Mouse (Mus musculus): ENCODE data around the gene Vmn1r175.
"Not testable (repeated sequence)": the region's sequence is repeated elsewhere in the genome, so short reads cannot be mapped to it uniquely, and the experiment has no call there.

Gene Vmn1r175

DNA sequence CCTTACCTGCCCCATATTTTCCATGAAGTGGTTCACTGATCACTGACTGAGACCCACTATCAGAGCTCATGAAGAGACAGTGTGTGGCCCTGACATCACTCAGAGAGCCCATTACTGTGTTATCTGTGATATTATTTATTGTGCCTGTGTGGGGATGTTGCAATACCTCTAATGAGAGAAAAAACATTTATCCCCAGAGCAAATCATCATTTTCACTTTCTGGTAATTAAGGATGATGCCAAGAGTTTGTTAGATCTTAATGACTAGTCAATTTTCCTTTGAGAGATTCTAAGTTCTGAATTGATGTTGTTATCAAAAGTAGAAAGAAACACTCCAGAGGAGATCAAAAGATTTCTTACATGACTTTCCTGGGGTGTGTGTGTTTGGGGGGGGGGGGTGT is at the start of gene Vmn1r175:
Gene Vmn1r175, minus strand, starts transcription at position 101 of the 400 bp plus-strand sequence.
- not testable (repeated sequence) for DNase-seq

DNA sequence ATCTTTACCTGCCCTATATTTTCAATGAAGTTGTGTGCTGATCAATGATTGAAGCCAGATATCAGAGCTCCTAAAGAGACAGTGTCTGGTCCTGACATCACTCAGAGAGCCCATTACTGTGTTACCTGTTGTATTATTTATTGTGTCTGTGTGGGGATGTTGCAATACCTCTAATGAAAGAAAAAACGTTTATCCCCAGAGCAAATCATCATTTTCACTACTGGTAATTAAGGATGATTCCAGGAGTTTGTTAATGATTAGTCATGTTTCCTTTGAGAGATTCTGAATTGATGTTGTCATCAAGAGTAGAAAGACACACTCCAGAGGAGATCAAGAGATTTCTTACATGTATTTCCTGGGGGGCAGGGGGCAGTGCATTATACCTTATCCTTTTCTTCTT is 26.8 kb upstream of the Vmn1r175 start, which contains the start of gene Vmn1r176:
Gene Vmn1r176, minus strand, starts transcription at position 101 of the 400 bp plus-strand sequence.
- not testable (repeated sequence) for DNase-seq

DNA sequence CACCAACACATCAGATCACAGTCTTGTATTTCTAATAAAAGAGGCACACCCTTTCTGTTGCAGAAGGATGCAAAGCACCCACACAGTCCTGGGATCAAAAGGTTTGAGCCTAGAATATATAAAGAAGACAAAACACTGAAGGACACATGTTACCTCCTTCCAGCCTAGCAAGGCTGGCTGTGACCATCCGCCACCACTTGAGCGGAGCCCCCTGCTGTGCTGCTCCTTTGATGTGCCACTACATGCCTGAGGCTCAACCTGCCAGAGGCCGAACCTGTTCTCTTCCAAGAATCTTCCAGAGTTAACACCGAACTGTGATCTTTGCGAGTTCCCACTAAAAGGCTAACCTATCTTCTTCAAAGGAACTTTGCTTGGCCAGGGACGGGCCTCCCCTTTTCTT is 25.9 kb downstream of the Vmn1r175 start:
- no peak for DNase-seq
